Comparison of ENCODE assay signal across 20 mouse cellular contexts in the genomic region with DNA sequence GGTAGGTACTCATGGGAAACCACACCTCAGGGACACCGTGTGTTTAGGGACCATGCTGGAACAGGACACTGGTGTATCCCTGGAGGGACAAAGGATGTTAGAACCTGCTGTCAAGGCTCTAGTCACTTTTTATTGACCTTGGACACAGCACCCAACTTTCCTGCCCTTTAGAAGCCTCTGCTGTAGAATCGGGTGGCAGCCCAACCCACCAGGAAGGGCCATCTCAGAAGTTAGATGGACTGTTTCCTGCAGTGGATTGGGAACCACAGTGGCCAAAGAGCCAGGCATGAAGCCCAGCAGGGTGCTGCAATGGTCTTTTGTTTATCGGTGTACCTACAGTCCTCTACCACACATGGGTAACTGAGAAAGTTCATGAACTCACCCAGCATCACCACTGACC. TPM values are rescaled to one million over a fixed set of nuclear protein-coding genes. Genes with fewer than 3 reads are reported as not detected.
DNase-seq lines count a peak whose midpoint lies in the region; ATAC-seq and TF ChIP-seq lines count a peak whose summit lies in the region.
"Had no signal": no experiment of that assay in that cellular context is flagged by ENCODE, and none has a peak within 500 bp of the region (broad histone marks: within the 10 kb centered on the region; RNA-seq: fewer than 3 reads in every experiment).

No protein-coding gene starts in this region.

- no peak for TF ChIP-seq EP300 in lung, postnatal 0 days (IDR thresholded peaks at IDR 0.05)

- H3K4me3 ChIP-seq in heart, embryonic 10.5 days: no peak overlapping the region
- no peak overlapping the region for H3K4me3 ChIP-seq in heart, embryonic 11.5 days (ENCODE audit: low read depth, low read length)
- H3K4me3 ChIP-seq in lung, postnatal 0 days (ENCODE audit: low read depth, low read length): no peak overlapping the region
- H3K4me3 ChIP-seq: embryonic facial prominence, embryonic 12.5 days; forebrain, embryonic 15.5 days; heart, embryonic 12.5 days; hindbrain, embryonic 15.5 days had no signal

- no peaks in the 10 kb centered on the region for H3K36me3 ChIP-seq in heart, embryonic 10.5 days
- H3K36me3 ChIP-seq in heart, embryonic 11.5 days (ENCODE audit: control insufficient read depth, insufficient read depth, low read length): no peaks in the 10 kb centered on the region
- no peaks in the 10 kb centered on the region for H3K36me3 ChIP-seq in lung, postnatal 0 days (ENCODE audit: insufficient read depth, low read length)
- H3K36me3 ChIP-seq: embryonic facial prominence, embryonic 12.5 days; forebrain, embryonic 15.5 days; G1E; heart, embryonic 12.5 days; hindbrain, embryonic 15.5 days had no signal

- ATAC-seq in heart, embryonic 11.5 days (replicated peaks; ENCODE audit: insufficient number of reproducible peaks, low FRiP score, low TSS enrichment): no peak
- no peak for ATAC-seq in lung, postnatal 0 days
- ATAC-seq: CD4-positive, CD25-positive, alpha-beta regulatory T cell, adult 4 months; forebrain, embryonic 15.5 days had no signal

- no peak overlapping the region for H3K9ac ChIP-seq in heart, embryonic 11.5 days (ENCODE audit: low read depth, low read length)
- no peak overlapping the region for H3K9ac ChIP-seq in lung, postnatal 0 days (replicated peaks; ENCODE audit: low read depth)
- H3K9ac ChIP-seq: embryonic facial prominence, embryonic 12.5 days; forebrain, embryonic 15.5 days; heart, embryonic 12.5 days; hindbrain, embryonic 15.5 days had no signal

- H3K9me3 ChIP-seq in heart, embryonic 10.5 days: no peaks in the 10 kb centered on the region
- H3K9me3 ChIP-seq in heart, embryonic 11.5 days (replicated peaks; ENCODE audit: control insufficient read depth, low read length): no peaks in the 10 kb centered on the region
- H3K9me3 ChIP-seq in lung, postnatal 0 days (ENCODE audit: low read length): no peaks in the 10 kb centered on the region
- H3K9me3 ChIP-seq: embryonic facial prominence, embryonic 12.5 days; forebrain, embryonic 15.5 days; G1E; heart, embryonic 12.5 days; hindbrain, embryonic 15.5 days had no signal

- peak; percentile 23 for DNase-seq in adrenal gland, adult 2 months
- DNase-seq in adrenal gland, postnatal 25 days: no peak
- DNase-seq in heart, embryonic 10.5 days (ENCODE audit: low spot score): no peak
- peak; percentile 37 for DNase-seq in kidney, postnatal 10 days
- no peak for DNase-seq in kidney, postnatal 14 days
- no peak for DNase-seq in lung, postnatal 0 days (ENCODE audit: low spot score)
- no peak for DNase-seq in lung, adult 18-20 months
- DNase-seq: B cell, adult 2 months; cerebellum, adult 11-12 months; cerebellum, adult 9-10 months; cerebellum, postnatal 25 days had no signal

- WGBS in heart, embryonic 10.5 days: 76% methylated on average over 3 of the region's 3 CpGs
- WGBS in heart, embryonic 11.5 days (ENCODE audit: insufficient replicate concordance): 80% methylated on average over 3 of the region's 3 CpGs
- 60% methylated on average over 3 of the region's 3 CpGs for WGBS in lung, postnatal 0 days

- 0 out of 2 replicates have a peak overlapping the region, but pooled peaks have one; percentile 29 for H3K27ac ChIP-seq in heart, embryonic 10.5 days
- no peak overlapping the region for H3K27ac ChIP-seq in heart, embryonic 11.5 days (ENCODE audit: low read depth, low read length)
- H3K27ac ChIP-seq in lung, postnatal 0 days (ENCODE audit: low read length): 0 out of 2 replicates have a peak overlapping the region, but pooled peaks have one; percentile 38
- H3K27ac ChIP-seq: embryonic facial prominence, embryonic 12.5 days; forebrain, embryonic 15.5 days; hindbrain, embryonic 15.5 days had no signal

- no peak for TF ChIP-seq CTCF in lung, postnatal 0 days (IDR thresholded peaks at IDR 0.05)

- no peak overlapping the region for H3K4me2 ChIP-seq in heart, embryonic 11.5 days
- H3K4me2 ChIP-seq in lung, postnatal 0 days (replicated peaks; ENCODE audit: low read depth, low read length): no peak overlapping the region
- H3K4me2 ChIP-seq: embryonic facial prominence, embryonic 12.5 days; forebrain, embryonic 15.5 days; heart, embryonic 12.5 days; hindbrain, embryonic 15.5 days had no signal

- H3K27me3 ChIP-seq in heart, embryonic 10.5 days (ENCODE audit: insufficient read depth, poor library complexity, severe bottlenecking): peaks cover 32% of the 10 kb centered on the region
- no peaks in the 10 kb centered on the region; the same call in 1 of the 2 replicates for H3K27me3 ChIP-seq in heart, embryonic 11.5 days (ENCODE audit: control insufficient read depth, insufficient read depth, low read length)
- H3K27me3 ChIP-seq in lung, postnatal 0 days (replicated peaks; ENCODE audit: insufficient read depth, low read length): no peaks in the 10 kb centered on the region
- H3K27me3 ChIP-seq: embryonic facial prominence, embryonic 12.5 days; forebrain, embryonic 15.5 days; hindbrain, embryonic 15.5 days had no signal

- H3K4me1 ChIP-seq in heart, embryonic 10.5 days: peaks cover 21% of the 10 kb centered on the region
- no peaks in the 10 kb centered on the region for H3K4me1 ChIP-seq in heart, embryonic 11.5 days (ENCODE audit: control insufficient read depth, insufficient read depth, low read length)
- H3K4me1 ChIP-seq in lung, postnatal 0 days (ENCODE audit: insufficient read depth, low read depth, low read length): no peaks in the 10 kb centered on the region
- H3K4me1 ChIP-seq: embryonic facial prominence, embryonic 12.5 days; forebrain, embryonic 15.5 days had no signal

RNA-seq across cellular contexts. Expression of a gene that starts 16.8 kb away (rescaled TPM):
- total RNA-seq in adrenal gland, adult 2 months (2021): under 1 TPM; 0.76 to 0.78 TPM
- 1.7 and 2.5 TPM in 2 replicates for polyA plus RNA-seq in adrenal gland, adult 2 months (2012; rRNA removed)
- 0.71 and 0.97 TPM in 2 replicates for total RNA-seq in adrenal gland, postnatal 25 days (2021)
- 0.34 and 0.49 TPM in 2 replicates for polyA plus RNA-seq in heart, embryonic 10.5 days (2016; fragmentation: Nextera tagmentation; extraction: Ambion mirVana)
- 0.30 TPM in 1 of 2 replicates, not detected in the other for polyA plus RNA-seq in heart, embryonic 11.5 days (2014; fragmentation: Nextera tagmentation; extraction: Ambion mirVana)
- polyA plus RNA-seq in lung, postnatal 0 days (2015; fragmentation: Nextera tagmentation; extraction: Ambion mirVana): 1.1 and 1.3 TPM in 2 replicates
- polyA plus RNA-seq: G1E had no signal

RNA-seq across cellular contexts. Expression of a gene that starts 27.3 kb away (rescaled TPM):
- total RNA-seq in adrenal gland, adult 2 months (2021): not detected
- polyA plus RNA-seq in adrenal gland, adult 2 months (2012; rRNA removed): 0.08 TPM in 1 of 2 replicates, not detected in the other
- total RNA-seq in adrenal gland, postnatal 25 days (2021): not detected in 2 replicates
- polyA plus RNA-seq in heart, embryonic 10.5 days (2016; fragmentation: Nextera tagmentation; extraction: Ambion mirVana): 0.09 TPM in 1 of 2 replicates, not detected in the other
- 0.15 and 0.23 TPM in 2 replicates for polyA plus RNA-seq in heart, embryonic 11.5 days (2014; fragmentation: Nextera tagmentation; extraction: Ambion mirVana)
- 0.36 and 0.76 TPM in 2 replicates for polyA plus RNA-seq in lung, postnatal 0 days (2015; fragmentation: Nextera tagmentation; extraction: Ambion mirVana)
- total RNA-seq: heart, postnatal 25 days had no signal
- polyA plus RNA-seq: CD4-positive, CD25-positive, alpha-beta regulatory T cell, adult 4 months; forebrain, embryonic 11.5 days; G1E had no signal

RNA-seq across cellular contexts. Expression of a gene that starts 34.5 kb away (rescaled TPM):
- total RNA-seq in adrenal gland, adult 2 months (2021): 10 to 100 TPM; 24.8 to 25.4 TPM
- polyA plus RNA-seq in adrenal gland, adult 2 months (2012; rRNA removed): 20.9 and 28.5 TPM in 2 replicates
- 17.4 and 17.9 TPM in 2 replicates for total RNA-seq in adrenal gland, postnatal 25 days (2021)
- 9.7 and 13.5 TPM in 2 replicates for polyA plus RNA-seq in heart, embryonic 10.5 days (2016; fragmentation: Nextera tagmentation; extraction: Ambion mirVana)
- 9.0 and 14.2 TPM in 2 replicates for polyA plus RNA-seq in heart, embryonic 11.5 days (2014; fragmentation: Nextera tagmentation; extraction: Ambion mirVana)
- 50.6 and 52.3 TPM in 2 replicates for polyA plus RNA-seq in lung, postnatal 0 days (2015; fragmentation: Nextera tagmentation; extraction: Ambion mirVana)
- polyA plus RNA-seq: G1E had no signal

RNA-seq across cellular contexts. Expression of a gene that starts 34.9 kb away (rescaled TPM):
- total RNA-seq in adrenal gland, adult 2 months (2021): 10 to 100 TPM; 40.2 to 52.4 TPM
- 80.1 and 109 TPM in 2 replicates for polyA plus RNA-seq in adrenal gland, adult 2 months (2012; rRNA removed)
- total RNA-seq in adrenal gland, postnatal 25 days (2021): 47.5 and 53.5 TPM in 2 replicates
- polyA plus RNA-seq in heart, embryonic 10.5 days (2016; fragmentation: Nextera tagmentation; extraction: Ambion mirVana): 48.3 and 54.5 TPM in 2 replicates
- polyA plus RNA-seq in heart, embryonic 11.5 days (2014; fragmentation: Nextera tagmentation; extraction: Ambion mirVana): 37.4 and 46.4 TPM in 2 replicates
- 39.9 and 42.1 TPM in 2 replicates for polyA plus RNA-seq in lung, postnatal 0 days (2015; fragmentation: Nextera tagmentation; extraction: Ambion mirVana)

Comparison
In these comparisons a context has a peak if more than half of its experiments do, and no peak if none do; other contexts are left out.
1. DNase-seq: peak in adrenal gland, adult 2 months (single experiment) and kidney, postnatal 10 days (single experiment); none in adrenal gland, postnatal 25 days (single experiment), heart, embryonic 10.5 days (single experiment), kidney, postnatal 14 days (single experiment), lung, postnatal 0 days (single experiment) and lung, adult 18-20 months (0 of 2).